Mouse (Mus musculus): Measurements from ENCODE around the gene Gsx2. TPM values are rescaled to one million over a fixed set of nuclear protein-coding genes. Genes with fewer than 3 reads are reported as not detected.

The Gsx2 gene
- polyA plus RNA-seq (2011; ENCODE audit: insufficient read depth, insufficient read length, low read depth, missing spikeins), result not detected in 2 replicates

DNA sequence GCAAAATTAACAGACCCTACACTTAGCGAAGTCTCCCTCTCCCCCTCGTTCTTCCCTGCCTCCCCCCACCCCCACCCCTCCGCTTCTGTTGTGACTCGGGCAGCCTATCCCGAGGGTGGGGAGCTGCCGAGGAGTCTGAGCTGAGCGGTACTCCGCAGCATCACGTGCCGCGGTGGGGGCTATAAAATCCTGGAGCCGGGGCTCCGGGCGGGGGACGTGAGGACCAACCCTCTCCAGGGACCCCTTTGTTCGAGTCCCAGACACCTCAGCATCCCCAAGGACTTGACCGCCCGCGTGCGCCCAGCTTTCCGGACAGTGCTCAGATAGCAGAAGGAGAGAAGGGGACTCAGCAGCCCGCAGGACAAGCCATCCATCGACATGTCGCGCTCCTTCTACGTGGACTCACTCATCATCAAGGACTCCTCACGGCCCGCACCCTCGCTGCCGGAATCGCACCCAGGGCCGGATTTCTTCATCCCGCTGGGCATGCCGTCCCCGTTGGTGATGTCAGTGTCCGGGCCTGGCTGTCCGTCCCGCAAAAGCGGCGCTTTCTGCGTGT is at the start of gene Gsx2:
Gsx2 (plus strand) TSS at position 219 of the 559 bp plus-strand sequence.
- TF ChIP-seq EP300 (IDR thresholded peaks at IDR 0.05; ENCODE audit: insufficient read depth, low read depth, low read length) (no peak), POLR2A (IDR thresholded peaks at IDR 0.05; ENCODE audit: insufficient read depth, low read length) (no peak), CTCF (IDR thresholded peaks at IDR 0.05; ENCODE audit: low read depth, low read length) (no peak)
- Histone ChIP-seq H3K9me3 (replicated peaks; ENCODE audit: control insufficient read depth, insufficient read depth, low read length, poor library complexity, severe bottlenecking) (no peaks in the 10 kb centered on the region), H3K36me3 (ENCODE audit: control insufficient read depth, insufficient read depth, low read length, poor library complexity, severe bottlenecking) (no peaks in the 10 kb centered on the region), H3K4me1 (ENCODE audit: control insufficient read depth, insufficient read depth, low read length) (no peaks in the 10 kb centered on the region), H3K4me3 (ENCODE audit: low read depth, low read length) (peak within 1 kb of the TSS; percentile 61), H3K27me3 (ENCODE audit: control insufficient read depth, insufficient read depth, low read length, poor library complexity, severe bottlenecking) (peaks cover 36% of the 10 kb centered on the region), H3K9ac (ENCODE audit: low read depth, poor library complexity, severe bottlenecking) (0 out of 2 replicates have a peak within 1 kb of the TSS, but pooled peaks have one; percentile 23), H3K27ac (ENCODE audit: insufficient read depth, low read length) (no peak within 1 kb of the TSS)

DNA sequence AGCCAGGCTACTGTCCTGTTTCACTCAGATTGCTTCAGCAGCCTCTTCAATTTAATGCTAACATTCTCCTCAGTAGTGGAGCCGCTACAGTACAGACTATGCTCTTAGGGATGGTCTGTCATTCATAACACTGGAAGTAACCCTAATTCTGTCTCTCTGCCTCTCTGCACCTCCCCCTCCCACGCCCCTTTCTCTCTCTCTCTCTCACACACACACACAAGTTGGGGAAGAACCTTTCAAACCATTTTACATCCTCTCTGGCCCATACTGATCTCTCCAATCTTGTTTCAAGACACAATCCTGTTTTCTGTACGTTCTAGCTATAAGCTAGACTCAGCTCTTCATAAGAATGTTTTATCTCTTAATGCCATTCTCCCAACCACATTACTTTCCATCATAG is 39.9 kb upstream of the Gsx2 start:
- H3K27ac ChIP-seq (ENCODE audit: insufficient read depth, low read length), result no peak overlapping the region
- H3K36me3 ChIP-seq (ENCODE audit: control insufficient read depth, insufficient read depth, low read length, poor library complexity, severe bottlenecking), result no peaks in the 10 kb centered on the region; the same call in 1 of the 2 replicates
- H3K27me3 ChIP-seq (ENCODE audit: control insufficient read depth, insufficient read depth, low read length, poor library complexity, severe bottlenecking), result no peaks in the 10 kb centered on the region
- H3K9me3 ChIP-seq (replicated peaks; ENCODE audit: control insufficient read depth, insufficient read depth, low read length, poor library complexity, severe bottlenecking), result no peaks in the 10 kb centered on the region
- no peaks in the 10 kb centered on the region for H3K4me1 ChIP-seq (ENCODE audit: control insufficient read depth, insufficient read depth, low read length)
- no peak overlapping the region for H3K9ac ChIP-seq (ENCODE audit: low read depth, poor library complexity, severe bottlenecking)
- TF ChIP-seq CTCF (IDR thresholded peaks at IDR 0.05; ENCODE audit: low read depth, low read length) (no peak), EP300 (IDR thresholded peaks at IDR 0.05; ENCODE audit: insufficient read depth, low read depth, low read length) (no peak), POLR2A (IDR thresholded peaks at IDR 0.05; ENCODE audit: insufficient read depth, low read length) (no peak)
- no peak overlapping the region for H3K4me3 ChIP-seq (ENCODE audit: low read depth, low read length)

DNA sequence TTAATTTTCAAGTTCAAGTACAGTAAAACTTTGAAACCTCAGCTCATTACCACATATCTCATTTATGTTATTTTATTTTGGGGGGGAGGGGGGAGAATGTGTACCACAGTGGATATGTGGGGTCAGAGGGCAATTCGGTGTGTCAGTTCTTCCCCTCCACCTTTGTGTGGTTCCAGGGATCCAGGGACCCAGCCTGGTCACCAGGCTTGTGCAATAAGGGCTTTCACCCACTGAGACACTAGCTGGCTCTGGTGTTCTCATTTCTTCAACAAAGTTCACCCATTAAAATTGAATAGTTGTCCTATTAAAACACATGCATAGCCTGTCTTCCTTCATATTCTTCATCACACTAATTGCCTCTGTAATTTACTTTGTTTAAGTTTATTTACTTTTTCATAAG is 36.1 kb upstream of the Gsx2 start:
- TF ChIP-seq POLR2A (IDR thresholded peaks at IDR 0.05; ENCODE audit: insufficient read depth, low read length), result no peak
- TF ChIP-seq CTCF (IDR thresholded peaks at IDR 0.05; ENCODE audit: low read depth, low read length), result no peak
- TF ChIP-seq EP300 (IDR thresholded peaks at IDR 0.05; ENCODE audit: insufficient read depth, low read depth, low read length), result no peak
- Histone ChIP-seq H3K9me3 (replicated peaks; ENCODE audit: control insufficient read depth, insufficient read depth, low read length, poor library complexity, severe bottlenecking) (no peaks in the 10 kb centered on the region), H3K36me3 (ENCODE audit: control insufficient read depth, insufficient read depth, low read length, poor library complexity, severe bottlenecking) (no peaks in the 10 kb centered on the region), H3K4me1 (ENCODE audit: control insufficient read depth, insufficient read depth, low read length) (no peaks in the 10 kb centered on the region), H3K27ac (ENCODE audit: insufficient read depth, low read length) (no peak overlapping the region), H3K9ac (ENCODE audit: low read depth, poor library complexity, severe bottlenecking) (no peak overlapping the region), H3K4me3 (ENCODE audit: low read depth, low read length) (no peak overlapping the region), H3K27me3 (ENCODE audit: control insufficient read depth, insufficient read depth, low read length, poor library complexity, severe bottlenecking) (no peaks in the 10 kb centered on the region)

DNA sequence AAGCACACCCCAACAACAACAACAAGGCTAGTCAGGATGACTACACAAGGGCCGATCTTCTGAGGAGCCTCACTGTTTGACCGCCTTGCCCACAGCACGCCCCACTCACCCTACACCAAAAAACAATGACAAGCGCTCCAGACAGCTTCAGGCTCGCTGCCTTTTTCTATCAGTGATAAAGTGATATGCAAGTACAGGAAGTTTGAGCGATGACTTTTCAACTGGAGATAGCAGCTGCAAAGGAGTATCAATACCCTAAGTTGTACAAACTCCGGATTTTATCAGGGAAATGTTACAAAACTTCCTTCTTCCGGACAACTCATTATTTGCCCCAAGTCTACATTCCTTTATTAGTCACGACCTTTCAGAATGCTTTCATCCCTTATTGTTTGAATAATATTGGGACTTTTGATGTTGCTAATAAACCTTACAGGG is 32.4 kb upstream of the Gsx2 start:
- Histone ChIP-seq H3K9me3 (replicated peaks; ENCODE audit: control insufficient read depth, insufficient read depth, low read length, poor library complexity, severe bottlenecking) (peaks cover 4% of the 10 kb centered on the region; the same call in 1 of the 2 replicates), H3K36me3 (ENCODE audit: control insufficient read depth, insufficient read depth, low read length, poor library complexity, severe bottlenecking) (no peaks in the 10 kb centered on the region), H3K4me3 (ENCODE audit: low read depth, low read length) (peak overlapping the region; percentile 19; the same call in 1 of the 2 replicates), H3K27me3 (ENCODE audit: control insufficient read depth, insufficient read depth, low read length, poor library complexity, severe bottlenecking) (no peaks in the 10 kb centered on the region), H3K4me1 (ENCODE audit: control insufficient read depth, insufficient read depth, low read length) (no peaks in the 10 kb centered on the region), H3K9ac (ENCODE audit: low read depth, poor library complexity, severe bottlenecking) (peak overlapping the region; percentile 100), H3K27ac (ENCODE audit: insufficient read depth, low read length) (no peak overlapping the region)
- no peak for TF ChIP-seq POLR2A (IDR thresholded peaks at IDR 0.05; ENCODE audit: insufficient read depth, low read length)
- TF ChIP-seq EP300 (IDR thresholded peaks at IDR 0.05; ENCODE audit: insufficient read depth, low read depth, low read length), result no peak
- TF ChIP-seq CTCF (IDR thresholded peaks at IDR 0.05; ENCODE audit: low read depth, low read length), result no peak

DNA sequence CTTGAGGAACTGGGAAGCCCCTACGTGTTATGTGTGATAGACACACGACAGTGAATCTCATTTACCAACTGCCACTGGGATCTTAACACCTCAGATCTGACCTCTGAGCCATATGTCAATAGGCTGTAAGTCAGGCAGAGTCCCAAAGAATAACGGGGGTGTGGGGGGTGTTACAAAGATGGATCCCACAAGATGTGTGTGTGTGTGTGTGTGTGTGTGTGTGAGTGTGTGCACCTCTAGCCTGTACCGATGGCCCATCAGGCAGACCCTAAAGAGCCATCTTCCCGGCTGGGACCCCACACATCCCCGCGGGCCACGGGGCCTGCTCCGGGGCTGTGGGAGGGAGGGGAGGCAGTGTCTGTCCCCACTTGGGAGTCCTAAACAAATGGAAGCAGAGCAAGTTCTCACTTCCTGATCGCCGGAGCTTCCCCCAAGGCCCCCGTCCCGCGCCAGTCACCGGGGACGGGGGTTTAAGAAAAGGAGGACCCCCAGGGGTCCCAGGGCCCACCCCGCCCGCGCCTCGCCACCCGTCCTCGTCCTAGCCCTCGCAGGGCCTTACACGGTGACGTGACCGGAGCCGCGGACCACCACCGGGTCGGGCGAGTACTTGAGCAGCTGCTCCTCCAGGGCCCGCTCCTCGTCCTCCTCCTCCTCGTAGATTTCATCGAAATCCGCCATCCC is 31.6 kb upstream of the Gsx2 start:
- Histone ChIP-seq H3K27ac (ENCODE audit: insufficient read depth, low read length) (0 out of 2 replicates have a peak overlapping the region, but pooled peaks have one; percentile 12), H3K4me3 (ENCODE audit: low read depth, low read length) (peak overlapping the region; percentile 86), H3K36me3 (ENCODE audit: control insufficient read depth, insufficient read depth, low read length, poor library complexity, severe bottlenecking) (no peaks in the 10 kb centered on the region), H3K9ac (ENCODE audit: low read depth, poor library complexity, severe bottlenecking) (peak overlapping the region; percentile 100), H3K27me3 (ENCODE audit: control insufficient read depth, insufficient read depth, low read length, poor library complexity, severe bottlenecking) (no peaks in the 10 kb centered on the region), H3K4me1 (ENCODE audit: control insufficient read depth, insufficient read depth, low read length) (no peaks in the 10 kb centered on the region), H3K9me3 (replicated peaks; ENCODE audit: control insufficient read depth, insufficient read depth, low read length, poor library complexity, severe bottlenecking) (peaks cover 4% of the 10 kb centered on the region; the same call in 1 of the 2 replicates)
- TF ChIP-seq POLR2A (IDR thresholded peaks at IDR 0.05; ENCODE audit: insufficient read depth, low read length), result no peak

All from ES-Bruce4 (cell line).